Mouse (Mus musculus) embryo, embryonic 11 days (tissue): ENCODE data around the gene Dtnb.

Experiments used
- DNase-seq: peaks from one replicate; pipeline ENCODE4 v3.0.0-alpha.2; 2015

Gene Dtnb

GRCm38 (mm10) chr12:3779639-3780038 is 207.5 kb downstream of the Dtnb start:
- no peak for DNase-seq

- DNase-seq, result peak; percentile 81
These were observed 208.3 kb downstream of the Dtnb start for GRCm38 (mm10) chr12:3780405-3780891.

GRCm38 (mm10) chr12:3780931-3781471 is 208.8 kb downstream of the Dtnb start:
- peak; percentile 67 for DNase-seq

GRCm38 (mm10) chr12:3781482-3781881 is 209.3 kb downstream of the Dtnb start:
- DNase-seq, result peak; percentile 86

- peak; percentile 45 for DNase-seq
These were observed 211.1 kb downstream of the Dtnb start for GRCm38 (mm10) chr12:3783196-3783825.

GRCm38 (mm10) chr12:3784258-3784657 is 212.1 kb downstream of the Dtnb start:
- no peak for DNase-seq

GRCm38 (mm10) chr12:3784729-3785128 is 212.5 kb downstream of the Dtnb start:
- DNase-seq, result no peak

GRCm38 (mm10) chr12:3787041-3787440 is 214.9 kb downstream of the Dtnb start:
- no peak for DNase-seq

GRCm38 (mm10) chr12:3787541-3787940 is 215.4 kb downstream of the Dtnb start:
- no peak for DNase-seq

GRCm38 (mm10) chr12:3788421-3789051 is 216.4 kb downstream of the Dtnb start:
- peak; percentile 74 for DNase-seq

- no peak for DNase-seq
These were observed 217.5 kb downstream of the Dtnb start for GRCm38 (mm10) chr12:3789626-3790185.

- DNase-seq, result no peak
These were observed 219.1 kb downstream of the Dtnb start for GRCm38 (mm10) chr12:3791257-3791656.

- DNase-seq, result peak; percentile 94
These were observed 219.6 kb downstream of the Dtnb start for GRCm38 (mm10) chr12:3791732-3792131.

- peak; percentile 33 for DNase-seq
These were observed 220.1 kb downstream of the Dtnb start for GRCm38 (mm10) chr12:3792248-3792647.

- no peak for DNase-seq
These were observed 223.4 kb downstream of the Dtnb start for GRCm38 (mm10) chr12:3795569-3795968.

- DNase-seq, result no peak
These were observed 227.4 kb downstream of the Dtnb start for GRCm38 (mm10) chr12:3799551-3799950.

- no peak for DNase-seq
These were observed 233.7 kb downstream of the Dtnb start, which contains the start of gene Dnmt3a for GRCm38 (mm10) chr12:3805852-3806251. Gene Dnmt3a, plus strand, starts transcription at chr12:3806007.

- DNase-seq, result peak; percentile 89
These were observed 234.1 kb downstream of the Dtnb start for GRCm38 (mm10) chr12:3806271-3806684.

GRCm38 (mm10) chr12:3806703-3807547 is 234.7 kb downstream of the Dtnb start:
- peak; percentile 71 for DNase-seq

GRCm38 (mm10) chr12:3807548-3808395 is 235.6 kb downstream of the Dtnb start:
- DNase-seq, result peak; percentile 63

- peak; percentile 41 for DNase-seq
These were observed 236.3 kb downstream of the Dtnb start for GRCm38 (mm10) chr12:3808396-3808981.
